Mouse (Mus musculus): ENCODE data around the gene Klk11.

DNA sequence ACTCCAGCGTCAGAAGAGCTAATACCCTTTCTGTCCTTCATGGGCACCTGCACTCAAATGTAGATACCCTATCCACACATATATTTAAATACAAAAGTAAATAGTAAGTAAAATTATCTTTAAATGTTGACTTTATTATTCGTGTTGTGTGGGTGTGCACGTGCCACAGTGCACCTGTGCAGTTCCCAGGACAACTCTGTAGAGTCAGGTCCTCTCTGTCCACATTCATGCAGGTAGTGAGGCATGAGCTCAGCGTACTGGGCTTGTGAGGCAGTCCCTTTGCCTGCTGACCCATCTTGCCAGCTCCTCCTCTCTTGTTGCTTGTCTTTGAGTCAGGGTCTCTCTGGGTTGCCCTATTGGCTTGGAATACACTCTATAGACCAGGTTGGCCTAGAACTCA, 53.3 kb downstream of the Klk11 start:
- TF ChIP-seq EP300 (IDR thresholded peaks at IDR 0.05; ENCODE audit: low read depth) (no peak), CTCF (IDR thresholded peaks at IDR 0.05; ENCODE audit: low read depth) (no peak)
